Mouse (Mus musculus): Measurements from ENCODE around the gene 2200002J24Rik. TPM values are rescaled to one million over a fixed set of nuclear protein-coding genes. Genes with fewer than 3 reads are reported as not detected.
"Not testable (repeated sequence)": the region's sequence is repeated elsewhere in the genome, so short reads cannot be mapped to it uniquely, and the experiment has no call there.

2200002J24Rik gene
- polyA plus RNA-seq, 1 experiment from 2014 or later = not detected

DNA sequence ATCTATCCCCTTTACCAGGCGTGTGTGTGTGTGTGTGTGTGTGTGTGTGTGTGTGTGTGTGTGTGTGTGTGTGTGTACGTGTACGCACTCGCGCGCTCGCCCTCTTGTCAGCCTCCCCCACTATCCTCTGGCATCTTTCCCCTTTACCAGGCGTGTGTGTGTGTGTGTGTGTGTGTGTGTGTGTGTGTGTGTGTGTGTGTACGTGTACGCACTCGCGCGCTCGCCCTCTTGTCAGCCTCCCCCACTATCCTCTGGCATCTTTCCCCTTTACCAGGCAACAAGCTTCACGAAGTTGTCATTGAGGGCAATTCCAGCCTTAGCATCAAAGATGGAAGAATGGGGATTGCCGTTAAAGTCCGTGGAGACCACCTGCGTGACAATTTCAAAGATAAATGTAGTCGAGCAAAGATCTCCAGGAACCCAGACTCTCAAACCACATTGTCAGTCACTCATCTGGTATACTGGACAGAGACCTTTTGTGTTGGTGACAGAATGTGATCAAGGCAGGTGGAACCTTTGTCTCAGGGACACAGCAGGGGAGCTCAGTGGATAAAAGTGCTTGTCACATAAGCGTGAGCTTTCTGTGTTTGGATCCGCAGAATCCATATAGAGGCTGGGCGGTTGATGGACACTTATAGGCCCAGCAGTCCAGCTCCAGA lies 31.5 kb downstream of the 2200002J24Rik start:
- H3K4me3 ChIP-seq = peak overlapping the region; percentile 73
- H3K9me3 ChIP-seq, H3K27me3 ChIP-seq: not testable (repeated sequence)
- 0 out of 2 replicates have a peak, but pooled peaks have one; percentile 0 for ATAC-seq (ENCODE audit: low FRiP score, low read depth)
- peak overlapping the region; percentile 79 for H3K9ac ChIP-seq (replicated peaks)
- H3K36me3 ChIP-seq = peaks cover 47% of the 10 kb centered on the region
- H3K4me1 ChIP-seq = peaks cover 27% of the 10 kb centered on the region
- 23% methylated on average over 9 of the region's 22 CpGs for WGBS
- peak overlapping the region; percentile 91 for H3K27ac ChIP-seq (replicated peaks)
- H3K4me2 ChIP-seq (replicated peaks) = peak overlapping the region; percentile 63

DNA sequence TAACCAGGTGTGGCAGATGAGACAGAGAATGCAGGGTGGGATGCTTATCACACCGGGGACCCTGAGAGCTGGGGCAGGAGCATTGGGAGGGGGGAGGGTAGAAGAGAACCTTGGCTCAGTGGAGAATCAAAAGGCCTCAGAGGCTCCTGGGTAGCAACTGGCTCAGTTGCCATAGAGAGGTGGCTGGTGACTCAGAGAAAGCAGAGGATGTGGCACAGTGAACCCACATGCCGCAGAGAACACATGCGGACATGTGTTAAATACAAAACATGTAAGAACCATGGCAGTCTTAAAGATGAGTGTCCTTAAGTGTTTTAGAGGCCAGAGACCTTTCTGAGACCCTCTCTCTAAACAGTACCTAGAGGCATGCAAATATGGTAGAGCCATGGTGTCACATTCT lies 37.5 kb downstream of the 2200002J24Rik start:
- no peak for ATAC-seq (ENCODE audit: low FRiP score, low read depth)
- Histone ChIP-seq H3K9me3 (no peaks in the 10 kb centered on the region), H3K27ac (replicated peaks) (no peak overlapping the region), H3K9ac (replicated peaks) (no peak overlapping the region), H3K4me1 (peaks cover 2% of the 10 kb centered on the region; the same call in 1 of the 2 replicates), H3K36me3 (peaks cover 61% of the 10 kb centered on the region), H3K4me2 (replicated peaks) (no peak overlapping the region), H3K27me3 (no peaks in the 10 kb centered on the region), H3K4me3 (no peak overlapping the region)
- 87% methylated on average over 3 of the region's 3 CpGs for WGBS

DNA sequence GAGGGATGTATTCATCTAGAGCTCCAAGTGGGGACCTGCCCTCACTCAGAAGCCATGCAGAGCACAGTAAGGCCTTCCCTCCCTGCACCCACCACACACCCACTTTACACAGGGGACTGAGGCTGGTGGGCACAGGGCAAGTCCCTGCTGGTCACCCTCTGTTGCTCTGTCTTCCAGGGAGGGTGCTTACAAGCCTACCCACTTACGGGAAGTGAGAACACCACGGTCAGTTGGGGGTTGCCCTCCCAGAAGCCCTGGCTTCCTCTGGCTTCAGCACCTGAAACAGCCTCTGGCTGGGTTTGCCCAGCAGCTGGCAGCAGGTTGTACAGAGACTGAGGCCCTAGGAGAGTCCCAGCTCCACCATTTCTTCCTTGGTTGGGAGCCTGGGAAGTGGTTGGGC lies 43.8 kb downstream of the 2200002J24Rik start:
- H3K4me2 ChIP-seq (replicated peaks); H3K4me3 ChIP-seq; H3K9ac ChIP-seq (replicated peaks); H3K9me3 ChIP-seq; H3K27me3 ChIP-seq; H3K27ac ChIP-seq (replicated peaks); H3K4me1 ChIP-seq; ATAC-seq (ENCODE audit: low FRiP score, low read depth): not testable (repeated sequence)
- 89% methylated on average over 2 of the region's 2 CpGs for WGBS
- H3K36me3 ChIP-seq = peaks cover 12% of the 10 kb centered on the region

DNA sequence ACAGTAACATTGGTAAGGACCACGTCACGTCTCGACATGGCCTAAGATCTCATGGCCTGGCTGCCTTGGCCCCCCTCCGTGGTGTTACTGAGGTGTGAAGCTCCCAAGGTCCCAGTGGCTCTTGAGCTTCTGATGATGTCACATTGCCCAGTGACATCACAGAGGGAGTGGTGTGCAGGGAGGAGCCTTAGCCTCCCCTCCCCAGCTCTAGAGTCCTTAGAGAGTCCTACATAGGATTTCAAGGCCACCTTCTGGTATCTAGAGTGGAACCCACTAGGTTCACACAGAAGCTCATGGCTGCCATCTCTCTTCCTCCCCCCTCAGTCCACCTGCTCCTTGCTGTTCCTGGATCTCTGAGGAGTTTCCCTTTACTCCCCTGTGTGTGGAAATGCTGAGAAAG lies 44.9 kb downstream of the 2200002J24Rik start, which contains the start of gene Gapdhs:
Gene Gapdhs, minus strand, starts transcription at position 65 of the 400 bp plus-strand sequence.
- H3K9ac ChIP-seq (replicated peaks) = not testable (repeated sequence)

DNA sequence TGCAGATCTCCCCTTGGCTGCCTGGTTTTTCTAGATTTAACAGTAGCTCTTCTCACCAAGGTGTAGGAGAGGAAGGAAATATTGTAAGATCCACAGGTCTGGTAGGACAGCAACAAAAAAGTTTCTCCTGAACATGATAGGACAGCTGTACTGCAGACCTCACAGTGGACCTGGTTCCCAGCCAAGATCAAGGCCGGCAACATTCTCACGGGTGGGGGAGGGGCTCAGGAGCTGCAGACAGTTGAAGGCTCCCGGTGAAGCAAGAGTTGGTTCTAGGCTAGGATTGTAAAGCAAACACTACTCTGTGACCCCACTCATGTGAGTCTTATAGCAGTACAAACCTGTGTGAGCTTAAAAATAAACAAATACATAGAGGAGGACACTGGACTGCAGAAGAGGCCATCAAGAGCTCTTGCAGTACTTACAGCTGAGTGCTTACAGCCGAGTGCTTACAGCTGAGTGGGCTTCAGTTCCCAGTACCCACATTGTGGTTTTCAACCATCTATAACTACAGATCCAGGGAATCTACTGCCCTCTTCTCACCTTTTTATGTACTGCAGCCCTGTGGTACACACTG lies 45.4 kb downstream of the 2200002J24Rik start:
- H3K36me3 ChIP-seq = peaks cover 5% of the 10 kb centered on the region
- 53% methylated on average over 4 of the region's 4 CpGs for WGBS
- H3K27me3 ChIP-seq = no peaks in the 10 kb centered on the region
- no peak overlapping the region for H3K4me3 ChIP-seq
- H3K9ac ChIP-seq (replicated peaks) = no peak overlapping the region
- no peaks in the 10 kb centered on the region for H3K4me1 ChIP-seq
- no peak overlapping the region for H3K4me2 ChIP-seq (replicated peaks)
- no peak for ATAC-seq (ENCODE audit: low FRiP score, low read depth)
- H3K9me3 ChIP-seq = no peaks in the 10 kb centered on the region
- H3K27ac ChIP-seq (replicated peaks) = no peak overlapping the region

More for the DNA sequence above, 44.9 kb downstream of the 2200002J24Rik start, which contains the start of gene Gapdhs:
- H3K36me3 ChIP-seq; H3K27me3 ChIP-seq; H3K27ac ChIP-seq (replicated peaks); H3K4me2 ChIP-seq (replicated peaks); H3K4me3 ChIP-seq; H3K9me3 ChIP-seq; H3K4me1 ChIP-seq; ATAC-seq (ENCODE audit: low FRiP score, low read depth): not testable (repeated sequence)
- WGBS = 86% methylated on average over 1 of the region's 4 CpGs

DNA sequence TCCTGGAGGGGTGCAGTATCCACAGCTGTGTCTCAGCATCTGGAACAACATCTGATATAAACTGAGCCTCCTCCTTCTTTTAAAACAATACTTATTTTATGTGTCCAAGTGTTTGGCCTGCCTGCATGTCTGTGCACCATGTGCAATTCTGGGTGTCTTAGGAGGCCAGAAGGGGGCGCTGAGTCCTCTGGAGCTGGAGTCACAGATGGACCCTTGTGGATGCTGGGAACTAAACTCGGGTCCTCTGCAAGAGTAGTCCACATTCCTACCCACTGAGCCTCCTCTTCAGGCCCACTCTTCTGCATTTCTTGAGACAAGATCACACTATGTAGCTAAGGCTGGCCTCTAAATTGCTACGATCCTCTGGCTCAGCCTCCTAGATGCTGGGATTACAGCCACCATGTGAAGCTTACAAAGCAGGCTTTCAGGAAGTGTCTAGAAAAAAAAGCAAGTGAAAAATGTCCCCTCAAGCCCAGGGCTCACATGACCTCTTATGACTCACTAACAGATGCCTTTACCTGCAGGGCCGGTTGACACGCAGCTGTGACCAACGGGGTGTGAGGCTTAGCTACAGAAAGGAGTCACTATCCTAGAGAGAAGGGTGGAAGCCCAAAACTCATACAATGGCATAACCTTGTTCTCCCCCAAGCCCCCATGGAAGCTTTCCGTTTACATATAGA lies 48.9 kb downstream of the 2200002J24Rik start:
- no peak overlapping the region for H3K4me3 ChIP-seq
- no peaks in the 10 kb centered on the region for H3K27me3 ChIP-seq
- WGBS = 88% methylated on average over 7 of the region's 7 CpGs
- no peak overlapping the region for H3K9ac ChIP-seq (replicated peaks)
- H3K9me3 ChIP-seq = no peaks in the 10 kb centered on the region
- no peaks in the 10 kb centered on the region for H3K36me3 ChIP-seq
- ATAC-seq (ENCODE audit: low FRiP score, low read depth) = no peak
- no peaks in the 10 kb centered on the region for H3K4me1 ChIP-seq
- H3K27ac ChIP-seq (replicated peaks) = no peak overlapping the region
- H3K4me2 ChIP-seq (replicated peaks) = no peak overlapping the region

Other genes with a start within 250 kb of the 2200002J24Rik start
- gene Kirrel2, start 241.2 kb upstream of the 2200002J24Rik start, polyA plus RNA-seq (2016; fragmentation: Nextera tagmentation; extraction: Ambion mirVana) = 1.6 and 4.7 TPM in 2 replicates
- 0.58 and 1.1 TPM in 2 replicates for gene Nphs1, start 240.6 kb upstream of the 2200002J24Rik start, polyA plus RNA-seq (2016; fragmentation: Nextera tagmentation; extraction: Ambion mirVana)
- 0.39 TPM in 1 of 2 replicates, not detected in the other for gene Prodh2, start 205.3 kb upstream of the 2200002J24Rik start, polyA plus RNA-seq (2016; fragmentation: Nextera tagmentation; extraction: Ambion mirVana)
- 96.3 and 99.5 TPM in 2 replicates for gene Arhgap33, start 163.9 kb upstream of the 2200002J24Rik start, polyA plus RNA-seq (2016; fragmentation: Nextera tagmentation; extraction: Ambion mirVana)
- 5.8 and 6.2 TPM in 2 replicates for gene Hspb6, start 146.7 kb upstream of the 2200002J24Rik start, polyA plus RNA-seq (2016; fragmentation: Nextera tagmentation; extraction: Ambion mirVana)
- gene Proser3, start 146.6 kb upstream of the 2200002J24Rik start, polyA plus RNA-seq (2016; fragmentation: Nextera tagmentation; extraction: Ambion mirVana) = 15.1 TPM in 2 replicates
- gene Lin37, start 139.1 kb upstream of the 2200002J24Rik start, polyA plus RNA-seq (2016; fragmentation: Nextera tagmentation; extraction: Ambion mirVana) = 53.0 and 54.9 TPM in 2 replicates
- gene U2af1l4, start 135.6 kb upstream of the 2200002J24Rik start, polyA plus RNA-seq (2016; fragmentation: Nextera tagmentation; extraction: Ambion mirVana) = 83.1 and 88.4 TPM in 2 replicates
- gene Gm49396, start 135.6 kb upstream of the 2200002J24Rik start, polyA plus RNA-seq (2016; fragmentation: Nextera tagmentation; extraction: Ambion mirVana) = 21.8 and 23.5 TPM in 2 replicates
- gene Psenen, start 135.3 kb upstream of the 2200002J24Rik start, polyA plus RNA-seq (2016; fragmentation: Nextera tagmentation; extraction: Ambion mirVana) = 130 and 144 TPM in 2 replicates
- gene Igflr1, start 133.5 kb upstream of the 2200002J24Rik start, polyA plus RNA-seq (2016; fragmentation: Nextera tagmentation; extraction: Ambion mirVana) = 5.9 and 8.2 TPM in 2 replicates
- gene Kmt2b, start 110.2 kb upstream of the 2200002J24Rik start, polyA plus RNA-seq (2016; fragmentation: Nextera tagmentation; extraction: Ambion mirVana) = 11.4 and 13.6 TPM in 2 replicates
- 0.34 and 0.47 TPM in 2 replicates for gene Zbtb32, start 100.0 kb upstream of the 2200002J24Rik start, polyA plus RNA-seq (2016; fragmentation: Nextera tagmentation; extraction: Ambion mirVana)
- gene Upk1a, start 86.1 kb upstream of the 2200002J24Rik start, polyA plus RNA-seq (2016; fragmentation: Nextera tagmentation; extraction: Ambion mirVana) = 0.75 and 0.85 TPM in 2 replicates
- gene Cox6b1, start 72.8 kb upstream of the 2200002J24Rik start, polyA plus RNA-seq (2016; fragmentation: Nextera tagmentation; extraction: Ambion mirVana) = 801 and 832 TPM in 2 replicates
- gene Etv2, start 63.1 kb upstream of the 2200002J24Rik start, polyA plus RNA-seq (2016; fragmentation: Nextera tagmentation; extraction: Ambion mirVana) = not detected in 2 replicates
- 153 and 154 TPM in 2 replicates for gene Rbm42, start 48.6 kb upstream of the 2200002J24Rik start, polyA plus RNA-seq (2016; fragmentation: Nextera tagmentation; extraction: Ambion mirVana)
- gene Haus5, start 33.9 kb upstream of the 2200002J24Rik start, polyA plus RNA-seq (2016; fragmentation: Nextera tagmentation; extraction: Ambion mirVana) = 49.0 and 50.4 TPM in 2 replicates
- gene Pmis2, start 27.3 kb upstream of the 2200002J24Rik start, polyA plus RNA-seq (2016; fragmentation: Nextera tagmentation; extraction: Ambion mirVana) = not detected in 2 replicates
- gene Atp4a, start 13.3 kb downstream of the 2200002J24Rik start, polyA plus RNA-seq (2016; fragmentation: Nextera tagmentation; extraction: Ambion mirVana) = 1.1 and 2.0 TPM in 2 replicates
- gene Tmem147, start 30.6 kb downstream of the 2200002J24Rik start, polyA plus RNA-seq (2016; fragmentation: Nextera tagmentation; extraction: Ambion mirVana) = 149 and 152 TPM in 2 replicates
- gene Gapdhs, start 44.8 kb downstream of the 2200002J24Rik start, polyA plus RNA-seq (2016; fragmentation: Nextera tagmentation; extraction: Ambion mirVana) = 0.65 and 1.6 TPM in 2 replicates
- gene Sbsn, start 52.5 kb downstream of the 2200002J24Rik start, polyA plus RNA-seq (2016; fragmentation: Nextera tagmentation; extraction: Ambion mirVana) = 1.6 and 1.8 TPM in 2 replicates
- gene Dmkn, start 64.8 kb downstream of the 2200002J24Rik start, polyA plus RNA-seq (2016; fragmentation: Nextera tagmentation; extraction: Ambion mirVana) = 0.20 and 0.38 TPM in 2 replicates
- gene Krtdap, start 89.0 kb downstream of the 2200002J24Rik start, polyA plus RNA-seq (2016; fragmentation: Nextera tagmentation; extraction: Ambion mirVana) = not detected in 2 replicates
- gene Ffar2, start 124.8 kb downstream of the 2200002J24Rik start, polyA plus RNA-seq (2016; fragmentation: Nextera tagmentation; extraction: Ambion mirVana) = not detected in 2 replicates
- gene Ffar3, start 157.3 kb downstream of the 2200002J24Rik start, polyA plus RNA-seq (2016; fragmentation: Nextera tagmentation; extraction: Ambion mirVana) = not detected in 2 replicates
- not detected in 2 replicates for gene Ffar1, start 162.6 kb downstream of the 2200002J24Rik start, polyA plus RNA-seq (2016; fragmentation: Nextera tagmentation; extraction: Ambion mirVana)
- not detected in 2 replicates for gene Cd22, start 181.4 kb downstream of the 2200002J24Rik start, polyA plus RNA-seq (2016; fragmentation: Nextera tagmentation; extraction: Ambion mirVana)
- 0.39 and 0.51 TPM in 2 replicates for gene Mag, start 215.9 kb downstream of the 2200002J24Rik start, polyA plus RNA-seq (2016; fragmentation: Nextera tagmentation; extraction: Ambion mirVana)
- gene Hamp2, start 225.8 kb downstream of the 2200002J24Rik start, polyA plus RNA-seq (2016; fragmentation: Nextera tagmentation; extraction: Ambion mirVana) = not detected in 2 replicates
- not detected in 2 replicates for gene Hamp, start 245.1 kb downstream of the 2200002J24Rik start, polyA plus RNA-seq (2016; fragmentation: Nextera tagmentation; extraction: Ambion mirVana)

Data from midbrain, embryonic 12.5 days (tissue).